Mouse (Mus musculus): Measurements from ENCODE around the gene Fam213b. TPM values are rescaled to one million over a fixed set of nuclear protein-coding genes. Genes with fewer than 3 reads are reported as not detected.
A peak's percentile ranks its signal among the peaks of the same experiment; 100 is the strongest.

Gene Fam213b
- polyA plus RNA-seq, 1 experiment from 2014 or later, result 20.1 TPM

GRCm38 (mm10) chr4:154877864-154878548, 20.9 kb downstream of the Fam213b start:
- H3K4me3 ChIP-seq (ENCODE audit: low read depth, low read length), result peak overlapping the region; percentile 47
- H3K27me3 ChIP-seq (replicated peaks; ENCODE audit: control insufficient read depth, insufficient read depth, low read length), result no peaks in the 10 kb centered on the region; the same call in 1 of the 2 replicates
- WGBS, result 9% methylated on average over 18 of the region's 18 CpGs
- DNase-seq (ENCODE audit: low spot score) (peak; percentile 90), ATAC-seq (replicated peaks; ENCODE audit: low FRiP score) (peak; percentile 83)
- peak overlapping the region; percentile 62 for H3K9ac ChIP-seq (ENCODE audit: low read depth, low read length)
- H3K36me3 ChIP-seq (ENCODE audit: control insufficient read depth, insufficient read depth, low read length), result no peaks in the 10 kb centered on the region
- H3K4me2 ChIP-seq, result peak overlapping the region; percentile 74
- no peaks in the 10 kb centered on the region for H3K9me3 ChIP-seq (ENCODE audit: control insufficient read depth, low read length)
- H3K27ac ChIP-seq (ENCODE audit: low read depth, low read length), result peak overlapping the region; percentile 84
- H3K4me1 ChIP-seq (replicated peaks; ENCODE audit: control insufficient read depth, insufficient read depth, low read length), result peaks cover 20% of the 10 kb centered on the region

GRCm38 (mm10) chr4:154873186-154873585, 25.7 kb downstream of the Fam213b start:
- no peaks in the 10 kb centered on the region for H3K9me3 ChIP-seq (ENCODE audit: control insufficient read depth, low read length)
- H3K27me3 ChIP-seq (replicated peaks; ENCODE audit: control insufficient read depth, insufficient read depth, low read length), result 0 out of 2 replicates have a peak, but pooled peaks cover 5% of the 10 kb centered on the region

GRCm38 (mm10) chr4:154871757-154872251, 27.1 kb downstream of the Fam213b start:
- no peaks in the 10 kb centered on the region for H3K9me3 ChIP-seq (ENCODE audit: control insufficient read depth, low read length)
- no peak overlapping the region for H3K27ac ChIP-seq (ENCODE audit: low read depth, low read length)
- 0 out of 2 replicates have a peak, but pooled peaks cover 7% of the 10 kb centered on the region for H3K27me3 ChIP-seq (replicated peaks; ENCODE audit: control insufficient read depth, insufficient read depth, low read length)
- no peak overlapping the region for H3K4me3 ChIP-seq (ENCODE audit: low read depth, low read length)
- H3K4me2 ChIP-seq, result no peak overlapping the region
- no peaks in the 10 kb centered on the region for H3K4me1 ChIP-seq (replicated peaks; ENCODE audit: control insufficient read depth, insufficient read depth, low read length)
- 14% methylated on average over 13 of the region's 13 CpGs for WGBS
- ATAC-seq (replicated peaks; ENCODE audit: low FRiP score), result no peak; the same call in 1 of the 2 replicates
- no peaks in the 10 kb centered on the region for H3K36me3 ChIP-seq (ENCODE audit: control insufficient read depth, insufficient read depth, low read length)
- no peak overlapping the region for H3K9ac ChIP-seq (ENCODE audit: low read depth, low read length)
- no peak for DNase-seq (ENCODE audit: low spot score)

More at GRCm38 (mm10) chr4:154873186-154873585, 25.7 kb downstream of the Fam213b start:
- 65% methylated on average over 6 of the region's 6 CpGs for WGBS
- Histone ChIP-seq H3K27ac (ENCODE audit: low read depth, low read length) (no peak overlapping the region), H3K4me2 (no peak overlapping the region), H3K36me3 (ENCODE audit: control insufficient read depth, insufficient read depth, low read length) (no peaks in the 10 kb centered on the region), H3K4me3 (ENCODE audit: low read depth, low read length) (no peak overlapping the region), H3K4me1 (replicated peaks; ENCODE audit: control insufficient read depth, insufficient read depth, low read length) (no peaks in the 10 kb centered on the region; the same call in 1 of the 2 replicates), H3K9ac (ENCODE audit: low read depth, low read length) (no peak overlapping the region)
- ATAC-seq (replicated peaks; ENCODE audit: low FRiP score), result no peak
- no peak for DNase-seq (ENCODE audit: low spot score)

GRCm38 (mm10) chr4:154870721-154871120, 28.2 kb downstream of the Fam213b start:
- 72% methylated on average over 4 of the region's 4 CpGs for WGBS
- no peaks in the 10 kb centered on the region for H3K9me3 ChIP-seq (ENCODE audit: control insufficient read depth, low read length)
- no peak overlapping the region for H3K9ac ChIP-seq (ENCODE audit: low read depth, low read length)
- H3K36me3 ChIP-seq (ENCODE audit: control insufficient read depth, insufficient read depth, low read length), result no peaks in the 10 kb centered on the region
- H3K27ac ChIP-seq (ENCODE audit: low read depth, low read length), result no peak overlapping the region
- DNase-seq (ENCODE audit: low spot score) (no peak), ATAC-seq (replicated peaks; ENCODE audit: low FRiP score) (no peak)
- 0 out of 2 replicates have a peak, but pooled peaks cover 7% of the 10 kb centered on the region for H3K27me3 ChIP-seq (replicated peaks; ENCODE audit: control insufficient read depth, insufficient read depth, low read length)
- H3K4me3 ChIP-seq (ENCODE audit: low read depth, low read length), result no peak overlapping the region
- no peak overlapping the region for H3K4me2 ChIP-seq
- no peaks in the 10 kb centered on the region for H3K4me1 ChIP-seq (replicated peaks; ENCODE audit: control insufficient read depth, insufficient read depth, low read length)

- 75% methylated on average over 7 of the region's 7 CpGs for WGBS
- Histone ChIP-seq H3K4me2 (no peak within 1 kb of the TSS), H3K9me3 (ENCODE audit: control insufficient read depth, low read length) (no peaks in the 10 kb centered on the region), H3K36me3 (ENCODE audit: control insufficient read depth, insufficient read depth, low read length) (no peaks in the 10 kb centered on the region), H3K27me3 (replicated peaks; ENCODE audit: control insufficient read depth, insufficient read depth, low read length) (0 out of 2 replicates have a peak, but pooled peaks cover 7% of the 10 kb centered on the region), H3K4me3 (ENCODE audit: low read depth, low read length) (no peak within 1 kb of the TSS), H3K9ac (ENCODE audit: low read depth, low read length) (no peak within 1 kb of the TSS), H3K4me1 (replicated peaks; ENCODE audit: control insufficient read depth, insufficient read depth, low read length) (no peaks in the 10 kb centered on the region; the same call in none of the 2 replicates), H3K27ac (ENCODE audit: low read depth, low read length) (no peak within 1 kb of the TSS)
- ATAC-seq (replicated peaks; ENCODE audit: low FRiP score) (no peak), DNase-seq (ENCODE audit: low spot score) (no peak)
These were observed 29.5 kb downstream of the Fam213b start, which contains the start of gene Mmel1 for GRCm38 (mm10) chr4:154869440-154869839. TSS of gene Mmel1 (plus strand) at chr4:154869585.

GRCm38 (mm10) chr4:154867257-154867656, 31.7 kb downstream of the Fam213b start:
- WGBS, result 72% methylated on average over 6 of the region's 6 CpGs
- Histone ChIP-seq H3K4me3 (ENCODE audit: low read depth, low read length) (no peak overlapping the region), H3K36me3 (ENCODE audit: control insufficient read depth, insufficient read depth, low read length) (no peaks in the 10 kb centered on the region), H3K4me1 (replicated peaks; ENCODE audit: control insufficient read depth, insufficient read depth, low read length) (peaks cover 2% of the 10 kb centered on the region), H3K9me3 (ENCODE audit: control insufficient read depth, low read length) (no peaks in the 10 kb centered on the region), H3K4me2 (no peak overlapping the region), H3K27ac (ENCODE audit: low read depth, low read length) (no peak overlapping the region), H3K27me3 (replicated peaks; ENCODE audit: control insufficient read depth, insufficient read depth, low read length) (0 out of 2 replicates have a peak, but pooled peaks cover 7% of the 10 kb centered on the region), H3K9ac (ENCODE audit: low read depth, low read length) (no peak overlapping the region)
- ATAC-seq (replicated peaks; ENCODE audit: low FRiP score) (no peak), DNase-seq (ENCODE audit: low spot score) (no peak)

GRCm38 (mm10) chr4:154866391-154866790, 32.5 kb downstream of the Fam213b start:
- no peak overlapping the region for H3K4me3 ChIP-seq (ENCODE audit: low read depth, low read length)
- 73% methylated on average over 5 of the region's 5 CpGs for WGBS

GRCm38 (mm10) chr4:154864961-154865760, 33.8 kb downstream of the Fam213b start:
- H3K9ac ChIP-seq (ENCODE audit: low read depth, low read length), result peak overlapping the region; percentile 63; the same call in 1 of the 2 replicates
- 81% methylated on average over 18 of the region's 18 CpGs for WGBS
- H3K4me1 ChIP-seq (replicated peaks; ENCODE audit: control insufficient read depth, insufficient read depth, low read length), result peaks cover 2% of the 10 kb centered on the region
- H3K4me3 ChIP-seq (ENCODE audit: low read depth, low read length), result no peak overlapping the region
- no peak for DNase-seq (ENCODE audit: low spot score)
- no peak for ATAC-seq (replicated peaks; ENCODE audit: low FRiP score)
- 0 out of 2 replicates have a peak overlapping the region, but pooled peaks have one; percentile 28 for H3K27ac ChIP-seq (ENCODE audit: low read depth, low read length)
- H3K9me3 ChIP-seq (ENCODE audit: control insufficient read depth, low read length), result no peaks in the 10 kb centered on the region
- peak overlapping the region; percentile 74 for H3K4me2 ChIP-seq
- no peaks in the 10 kb centered on the region for H3K36me3 ChIP-seq (ENCODE audit: control insufficient read depth, insufficient read depth, low read length)
- 0 out of 2 replicates have a peak, but pooled peaks cover 2% of the 10 kb centered on the region for H3K27me3 ChIP-seq (replicated peaks; ENCODE audit: control insufficient read depth, insufficient read depth, low read length)

More at GRCm38 (mm10) chr4:154866391-154866790, 32.5 kb downstream of the Fam213b start:
- DNase-seq (ENCODE audit: low spot score) (no peak), ATAC-seq (replicated peaks; ENCODE audit: low FRiP score) (no peak)
- H3K4me1 ChIP-seq (replicated peaks; ENCODE audit: control insufficient read depth, insufficient read depth, low read length), result peaks cover 2% of the 10 kb centered on the region
- no peaks in the 10 kb centered on the region for H3K9me3 ChIP-seq (ENCODE audit: control insufficient read depth, low read length)
- H3K27ac ChIP-seq (ENCODE audit: low read depth, low read length), result no peak overlapping the region
- H3K9ac ChIP-seq (ENCODE audit: low read depth, low read length), result no peak overlapping the region
- no peaks in the 10 kb centered on the region for H3K36me3 ChIP-seq (ENCODE audit: control insufficient read depth, insufficient read depth, low read length)
- no peak overlapping the region for H3K4me2 ChIP-seq
- 0 out of 2 replicates have a peak, but pooled peaks cover 4% of the 10 kb centered on the region for H3K27me3 ChIP-seq (replicated peaks; ENCODE audit: control insufficient read depth, insufficient read depth, low read length)
